Mouse (Mus musculus) layer of hippocampus, adult 18-20 months (tissue): ENCODE measurements at regions not wholly inside any gene's neighbourhood (a gene's known extent, or its start where the extent isn't known, plus 50 kb on each side); places are given as distances from the start of the nearest gene placed in this dataset.

ENCODE experiments used
- DNase-seq, 2 experiments: peaks; one replicate each; pipeline ENCODE4 v3.0.0; 2022; ENCODE audit warnings: low spot score in 2 of 2

DNA sequence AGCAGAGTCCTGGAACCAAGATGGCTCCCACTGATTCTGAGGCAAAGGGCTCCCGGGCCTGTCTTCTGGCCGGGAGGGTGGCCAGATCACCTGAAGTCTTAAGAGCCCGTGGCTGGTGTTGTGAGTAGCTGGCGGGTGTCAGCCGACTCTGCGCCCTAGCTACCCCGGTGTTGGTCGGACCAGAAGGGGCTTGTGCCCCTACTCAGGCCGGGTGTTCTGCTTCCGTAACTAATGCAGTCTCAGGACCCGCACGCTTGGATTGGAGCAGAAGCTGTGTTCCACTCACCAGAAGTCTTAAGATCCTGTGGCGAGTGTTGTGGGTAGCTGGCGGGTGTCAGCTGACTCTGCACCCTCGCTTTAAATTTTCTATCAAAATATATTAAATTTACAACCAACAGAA, 1285.3 kb upstream of the Cdh9 start:
- no peak for DNase-seq

GRCm38 (mm10) chr15:15477702-15478101, 1250.9 kb upstream of the Cdh9 start:
- no peak for DNase-seq

- DNase-seq: no peak
Measured at GRCm38 (mm10) chr15:15500276-15500675, 1228.3 kb upstream of the Cdh9 start.

GRCm38 (mm10) chr15:15538944-15539343, 1189.6 kb upstream of the Cdh9 start:
- no peak for DNase-seq

- DNase-seq: no peak
Measured at GRCm38 (mm10) chr15:15559148-15559752, 1169.3 kb upstream of the Cdh9 start.

DNA sequence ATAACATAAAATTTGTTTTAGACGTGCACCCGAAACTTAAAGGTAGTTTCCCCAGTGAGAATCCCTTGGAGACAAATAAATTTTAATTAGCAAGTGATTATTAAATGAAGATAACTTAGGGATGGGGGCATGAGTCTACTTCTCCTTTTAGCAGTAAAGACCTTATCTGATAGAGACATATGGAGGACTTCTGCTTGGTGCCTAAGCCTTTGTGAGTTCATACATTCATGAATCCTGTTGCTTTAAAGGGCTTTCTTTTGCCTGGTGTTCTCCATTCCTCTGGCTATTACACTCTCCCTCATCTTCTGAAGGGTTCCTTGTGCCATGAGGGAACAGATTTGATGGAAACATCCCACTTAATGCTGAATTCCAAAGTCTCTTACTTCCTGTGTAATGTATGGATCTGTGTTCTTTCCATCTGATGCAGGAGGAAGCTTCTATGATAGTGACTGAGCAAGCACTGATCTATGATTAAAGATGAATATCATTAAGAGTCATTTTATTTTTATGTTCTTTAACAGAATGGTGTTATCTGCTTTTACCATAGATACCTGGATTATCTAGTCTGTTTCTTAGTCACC, 1146.2 kb upstream of the Cdh9 start:
- no peak for DNase-seq

- DNase-seq: no peak
Measured at GRCm38 (mm10) chr15:15617976-15618375, 1110.6 kb upstream of the Cdh9 start.

DNA sequence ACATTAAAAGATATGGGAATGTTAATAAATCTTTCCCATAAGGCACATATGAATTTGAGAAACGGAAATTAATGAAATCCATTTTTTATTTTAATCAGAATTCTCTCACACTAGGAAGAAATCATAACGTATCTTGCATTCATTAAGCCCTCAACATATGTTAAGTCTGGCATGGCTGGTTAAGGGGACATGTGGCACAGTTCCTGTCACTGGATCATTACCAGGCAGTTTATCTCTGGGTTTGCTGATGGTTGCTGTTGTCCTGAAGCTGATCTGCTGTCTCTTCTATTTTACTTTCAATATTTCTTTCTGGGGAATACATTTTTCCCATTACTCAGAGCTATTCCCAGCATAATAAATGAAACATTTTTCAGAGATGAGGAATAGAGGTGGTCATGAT, 1099.3 kb upstream of the Cdh9 start:
- peak in 1 of 2 experiments; percentile 30 for DNase-seq

DNA sequence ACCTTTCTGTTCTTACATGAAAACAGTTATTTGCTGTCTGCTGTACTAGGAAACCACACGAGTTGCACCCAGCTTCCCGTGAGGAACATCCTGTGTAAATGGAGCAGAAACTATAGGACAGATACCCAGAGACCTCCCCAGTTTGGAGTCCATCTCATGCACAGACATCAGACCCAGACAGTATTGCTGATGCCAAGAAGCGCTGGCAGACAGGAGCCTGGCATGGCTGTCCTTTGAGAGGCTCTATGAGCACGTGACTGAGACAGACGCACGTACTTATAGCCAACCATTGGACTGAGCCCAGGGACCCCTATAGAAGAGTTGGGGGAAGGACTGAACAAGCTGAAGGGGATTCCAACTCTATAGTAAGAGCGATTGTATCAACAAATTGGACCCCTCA, 1098.3 kb upstream of the Cdh9 start:
- DNase-seq: no peak

DNA sequence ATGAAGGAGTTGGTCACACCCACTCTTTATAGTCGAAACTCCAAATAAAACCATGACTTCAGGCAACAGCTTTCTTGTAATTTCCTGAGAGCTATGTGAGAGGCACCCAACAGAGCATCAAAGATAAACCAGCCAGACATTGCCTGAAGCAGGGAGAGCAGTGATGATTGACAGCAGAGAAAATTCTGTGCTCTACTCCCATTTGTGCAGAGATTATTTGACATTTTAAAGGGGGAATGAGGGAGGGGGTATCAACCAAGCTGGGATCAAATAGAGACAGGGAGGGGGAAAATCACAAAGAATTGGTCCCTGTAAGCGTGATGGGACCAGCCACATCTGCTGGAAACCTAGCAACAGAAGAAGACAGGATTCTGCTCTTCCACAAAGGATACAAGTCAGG, 1091.4 kb upstream of the Cdh9 start:
- DNase-seq: no peak

DNA sequence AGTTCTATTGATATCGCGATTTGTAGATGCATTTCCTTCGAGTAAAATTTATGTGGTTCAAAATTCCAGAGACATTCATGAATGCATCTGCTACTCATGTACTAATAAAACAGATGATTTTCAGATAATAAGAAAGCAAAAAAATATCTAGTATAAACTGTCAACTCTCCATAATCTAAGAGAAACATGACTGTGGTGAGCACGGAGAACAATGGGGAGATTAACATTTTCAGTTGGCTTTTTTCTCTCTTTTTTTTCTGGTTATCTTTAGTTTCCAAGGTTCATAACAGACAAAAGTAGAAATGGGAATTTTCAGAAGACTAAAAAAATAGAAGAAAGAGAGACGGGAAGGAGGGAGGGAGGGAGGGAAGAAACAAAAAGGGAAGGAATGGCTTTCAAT, 1079.8 kb upstream of the Cdh9 start:
- DNase-seq: no peak

- no peak for DNase-seq
Measured at GRCm38 (mm10) chr15:15666744-15667143, 1061.8 kb upstream of the Cdh9 start.

DNA sequence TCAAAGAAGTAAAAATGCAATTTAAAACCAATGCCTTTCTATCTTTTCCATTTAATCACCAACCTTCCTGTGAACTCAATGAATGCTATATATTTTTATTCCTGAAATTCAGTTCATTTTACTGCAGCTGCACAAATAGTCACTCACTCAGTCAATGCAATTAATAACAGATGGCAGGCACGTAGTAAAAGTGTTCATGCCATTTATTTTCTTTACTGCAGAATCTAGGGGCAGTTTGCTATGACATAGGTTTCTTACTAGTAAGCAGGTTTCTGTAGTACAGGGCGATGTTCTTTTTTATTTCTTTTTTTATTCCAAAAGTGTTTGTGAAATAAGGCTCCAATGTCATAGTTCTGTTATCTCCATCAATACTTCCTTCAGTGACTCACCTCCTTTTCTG, 1035.8 kb upstream of the Cdh9 start:
- DNase-seq: no peak

DNA sequence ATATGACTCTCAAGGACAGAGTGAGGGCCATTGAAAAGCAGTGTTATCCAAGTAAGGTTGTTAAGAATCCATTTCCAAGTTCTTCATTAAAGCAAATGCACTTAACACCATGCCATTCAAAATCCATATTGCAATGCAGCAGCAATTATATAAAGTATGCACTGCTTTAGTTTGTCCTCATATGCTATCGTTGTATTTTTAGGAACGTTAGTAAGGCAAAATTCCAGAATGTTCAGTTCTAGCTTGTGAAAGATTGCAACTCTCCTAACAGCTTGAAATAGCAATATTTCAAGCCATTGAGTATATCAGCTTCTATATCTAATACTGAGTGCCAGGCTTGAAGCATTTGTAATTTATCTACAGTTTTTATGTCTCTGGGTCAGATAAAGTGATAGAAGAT, 1011.9 kb upstream of the Cdh9 start:
- no peak for DNase-seq

- no peak for DNase-seq
Measured at GRCm38 (mm10) chr15:15741987-15742386, 986.6 kb upstream of the Cdh9 start.

DNA sequence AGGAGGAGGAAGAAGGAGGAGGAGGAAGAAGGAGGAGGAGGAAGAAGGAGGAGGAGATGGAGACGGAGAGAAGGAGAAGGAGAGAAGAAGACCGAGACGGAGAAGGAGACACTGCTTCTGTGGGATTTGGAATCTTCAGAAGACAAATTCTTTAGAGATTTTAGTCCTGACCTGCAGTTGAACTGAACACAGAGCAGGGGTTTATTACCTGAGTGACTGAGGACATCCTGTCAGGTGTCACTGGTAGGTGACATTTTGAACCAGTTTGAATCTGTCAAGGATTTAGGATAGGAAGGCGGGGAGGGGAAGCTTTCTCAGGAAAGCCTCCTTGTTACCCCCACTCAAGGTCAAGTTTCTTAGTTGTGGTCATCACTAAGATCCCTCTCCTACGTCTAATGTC, 985.5 kb upstream of the Cdh9 start:
- DNase-seq: no peak
